Mouse (Mus musculus) cerebellum, adult 18-20 months (tissue): ENCODE data around the gene Timp3.

Source experiments
- DNase-seq, 2 experiments: peaks; one replicate each; pipeline ENCODE4 v3.0.0; 2021

Timp3 gene

GRCm38 (mm10) chr10:86329241-86329882 lies 29.2 kb downstream of the Timp3 start:
- DNase-seq, result no peak

GRCm38 (mm10) chr10:86330993-86331680 lies 31.0 kb downstream of the Timp3 start:
- no peak for DNase-seq

- no peak for DNase-seq
Observed at GRCm38 (mm10) chr10:86331681-86332281, 31.6 kb downstream of the Timp3 start.

- no peak for DNase-seq
Observed at GRCm38 (mm10) chr10:86332942-86333341, 32.8 kb downstream of the Timp3 start.

- DNase-seq, result no peak
Observed at GRCm38 (mm10) chr10:86334581-86334980, 34.4 kb downstream of the Timp3 start.

DNA sequence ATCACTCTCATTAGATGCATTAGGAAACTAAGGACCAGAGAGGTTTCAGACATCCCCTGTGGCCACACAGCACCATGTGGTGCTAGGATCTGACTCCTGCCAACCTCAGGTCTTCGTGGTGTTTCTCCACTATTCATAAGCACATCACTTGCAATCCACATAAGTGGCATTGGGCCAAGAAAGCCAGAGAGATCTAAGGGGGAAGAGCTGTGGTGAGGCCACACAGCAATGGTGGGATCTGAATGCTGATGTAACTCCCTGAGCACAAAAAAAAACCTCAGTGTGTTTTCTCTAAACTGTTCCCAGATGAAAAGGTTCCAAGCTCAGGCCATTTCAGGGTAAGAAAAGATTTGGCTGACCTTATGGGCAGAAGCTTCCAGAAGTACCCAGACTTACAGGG lies 36.3 kb downstream of the Timp3 start:
- no peak for DNase-seq

DNA sequence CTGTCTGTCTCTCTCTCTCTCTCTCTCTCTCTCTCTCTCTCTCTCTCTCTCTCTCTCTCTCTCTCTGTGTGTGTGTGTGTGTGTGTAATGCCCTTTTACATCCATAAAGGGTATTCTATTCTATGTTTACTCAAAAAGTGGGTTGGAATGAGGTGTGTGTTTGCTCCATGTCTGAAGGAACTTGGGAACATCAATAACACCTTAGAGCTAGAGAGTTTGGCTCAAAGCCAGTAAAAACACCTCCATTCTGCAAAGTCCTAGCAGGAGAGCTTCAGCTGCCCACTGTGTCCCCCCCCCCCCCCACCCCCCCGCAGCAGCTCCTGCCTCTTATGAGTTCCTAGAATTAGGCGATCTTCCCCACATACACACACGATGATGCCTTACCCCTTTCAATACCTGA lies 37.1 kb downstream of the Timp3 start:
- DNase-seq, result no peak

- DNase-seq, result no peak
Observed at GRCm38 (mm10) chr10:86338121-86338715, 38.0 kb downstream of the Timp3 start.

GRCm38 (mm10) chr10:86339121-86339520 lies 38.9 kb downstream of the Timp3 start:
- no peak for DNase-seq

- peak; percentile 92 to 93 for DNase-seq
Observed at GRCm38 (mm10) chr10:86339649-86340379, 39.6 kb downstream of the Timp3 start.

GRCm38 (mm10) chr10:86340421-86340820 lies 40.2 kb downstream of the Timp3 start:
- peak; percentile 48 to 59 for DNase-seq

- peak in 1 of 2 experiments; percentile 25 for DNase-seq
Observed at GRCm38 (mm10) chr10:86340991-86341527, 40.9 kb downstream of the Timp3 start.

- DNase-seq, result no peak
Observed at GRCm38 (mm10) chr10:86341589-86341988, 41.4 kb downstream of the Timp3 start.

DNA sequence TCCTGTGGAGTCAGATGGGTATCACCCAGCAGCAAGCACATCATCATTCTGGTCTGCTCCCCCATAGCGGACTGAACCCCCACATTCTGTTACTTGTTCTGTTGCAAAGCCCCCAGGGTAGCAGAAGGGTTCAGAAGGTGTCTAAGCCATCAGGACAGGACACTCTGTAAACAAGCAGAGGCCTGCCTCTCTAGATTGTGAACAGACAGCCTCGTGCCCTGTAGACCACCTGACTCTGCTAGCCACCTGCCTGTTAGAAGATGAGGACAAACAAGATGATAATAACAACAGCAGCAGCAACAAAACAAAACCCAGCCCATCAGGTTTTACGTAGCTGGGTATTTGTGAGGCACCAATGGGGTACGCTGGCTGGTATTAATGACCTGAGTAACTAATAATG lies 42.0 kb downstream of the Timp3 start:
- no peak for DNase-seq

DNA sequence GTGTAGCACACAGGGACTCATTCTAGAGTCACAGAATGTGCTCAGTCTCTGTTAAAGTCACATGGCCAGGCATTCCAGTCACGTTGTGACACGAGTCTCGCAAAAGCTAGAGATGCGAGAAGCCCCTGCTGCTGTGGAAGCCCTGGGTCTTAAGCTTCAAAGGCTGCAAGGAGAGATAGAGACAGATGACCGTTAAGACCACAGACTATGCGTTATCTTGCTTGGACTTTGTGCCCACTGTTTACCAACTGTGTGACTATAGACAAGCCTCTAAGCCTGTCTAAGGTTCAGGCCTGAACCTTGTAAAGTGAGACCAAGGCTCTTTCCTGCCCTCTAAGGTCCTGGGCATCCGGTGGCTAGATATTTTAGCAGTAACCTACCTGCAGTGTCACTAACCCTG lies 42.5 kb downstream of the Timp3 start:
- no peak for DNase-seq

GRCm38 (mm10) chr10:86343362-86343761 lies 43.2 kb downstream of the Timp3 start:
- DNase-seq, result no peak

- no peak for DNase-seq
Observed at GRCm38 (mm10) chr10:86343931-86344330, 43.8 kb downstream of the Timp3 start.

GRCm38 (mm10) chr10:86344654-86345053 lies 44.5 kb downstream of the Timp3 start:
- no peak for DNase-seq

DNA sequence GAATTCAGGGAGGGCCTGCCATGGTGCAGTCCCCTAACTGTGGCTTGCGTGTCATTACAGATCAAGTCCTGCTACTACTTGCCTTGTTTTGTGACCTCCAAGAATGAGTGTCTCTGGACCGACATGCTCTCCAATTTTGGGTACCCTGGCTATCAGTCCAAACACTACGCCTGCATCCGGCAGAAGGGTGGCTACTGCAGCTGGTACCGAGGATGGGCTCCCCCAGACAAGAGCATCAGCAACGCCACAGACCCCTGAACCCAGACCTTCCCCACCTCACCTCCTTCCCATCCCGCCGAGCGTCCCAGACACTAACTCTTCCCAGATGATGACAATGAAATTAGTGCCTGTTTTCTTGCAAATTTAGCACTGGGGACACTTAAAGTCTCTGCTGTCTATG lies 45.5 kb downstream of the Timp3 start:
- no peak for DNase-seq

GRCm38 (mm10) chr10:86346235-86346840 lies 46.2 kb downstream of the Timp3 start:
- no peak for DNase-seq

- DNase-seq, result no peak
Observed at GRCm38 (mm10) chr10:86351287-86351686, 51.1 kb downstream of the Timp3 start.

DNA sequence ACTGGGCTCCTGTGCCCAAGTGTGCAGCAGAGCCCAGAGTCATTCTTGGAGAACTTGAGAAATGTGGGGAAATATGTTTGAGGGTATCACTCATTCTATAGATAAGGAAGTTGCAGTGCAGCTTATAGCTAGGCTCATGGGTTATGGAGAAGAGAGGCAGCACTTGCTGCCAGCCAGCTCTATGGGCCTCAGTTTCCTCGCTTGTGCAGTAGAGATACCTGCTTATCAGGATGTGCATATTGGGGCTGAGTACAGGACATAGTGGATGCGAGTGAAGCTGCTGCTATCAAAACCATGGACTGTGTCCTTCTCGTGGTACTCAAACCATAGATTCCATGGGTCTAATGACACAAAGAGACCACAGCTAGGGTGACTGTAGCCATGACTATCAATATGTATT lies 52.3 kb downstream of the Timp3 start:
- DNase-seq, result no peak
